Mouse (Mus musculus) heart, postnatal 0 days (tissue): ENCODE data around the gene Fat1. TPM values are rescaled to one million over a fixed set of nuclear protein-coding genes. Genes with fewer than 3 reads are reported as not detected.

Experiments
- ATAC-seq: fragments of 200-750 bp; cut with Nextera tagmentation; 2 replicates; pipeline ENCODE4 v1.8.0; 2017; ENCODE audit warnings: low read depth, moderate number of reproducible peaks, moderate library complexity; ENCODE audit not compliant: insufficient read depth
- DNase-seq: peaks from one replicate; pipeline ENCODE4 v3.0.0-alpha.2; 2016; ENCODE audit warnings: low spot score
- H3K27ac ChIP-seq: fragments of 300-500 bp; sonication (generic); 2 replicates; pipeline ENCODE4 v1.5.1; 2014; ENCODE audit warnings: low read depth, mild to moderate bottlenecking
- H3K27me3 ChIP-seq: fragments of 300-500 bp; sonication (generic); 2 replicates; pipeline ENCODE4 v1.6.1; 2014; ENCODE audit warnings: low read length, mixed read lengths; ENCODE audit not compliant: control insufficient read depth, insufficient read depth
- H3K36me3 ChIP-seq: fragments of 300-500 bp; sonication (generic); replicated peaks from 2 replicates; pipeline ENCODE4 v1.6.1; 2014; ENCODE audit warnings: low read length, mixed read lengths; ENCODE audit not compliant: control insufficient read depth, insufficient read depth
- H3K4me1 ChIP-seq: fragments of 300-500 bp; sonication (generic); 2 replicates; pipeline ENCODE4 v1.6.1; 2014; ENCODE audit warnings: antibody characterized with exemption; ENCODE audit not compliant: control insufficient read depth, insufficient read depth
- H3K4me2 ChIP-seq: fragments of 300-500 bp; sonication (generic); 2 replicates; pipeline ENCODE4 v1.6.1; 2014; ENCODE audit warnings: low read depth, mild to moderate bottlenecking, low read length, moderate library complexity
- H3K4me3 ChIP-seq: fragments of 300-500 bp; sonication (generic); 2 replicates; pipeline ENCODE4 v1.5.1; 2014; ENCODE audit warnings: low read depth, low read length
- H3K9ac ChIP-seq: fragments of 300-500 bp; sonication (generic); replicated peaks from 2 replicates; pipeline ENCODE4 v1.6.1; 2014; ENCODE audit warnings: low read depth, low read length, mixed read lengths
- H3K9me3 ChIP-seq: fragments of 300-500 bp; sonication (generic); replicated peaks from 2 replicates; pipeline ENCODE4 v1.6.1; 2016; ENCODE audit warnings: low read length; ENCODE audit not compliant: control insufficient read depth
- CTCF ChIP-seq: IDR thresholded peaks from 2 replicates; pipeline ENCODE4 v1.5.1; 2016; ENCODE audit warnings: antibody characterized with exemption, control low read depth, low read depth
- EP300 ChIP-seq: IDR thresholded peaks from 2 replicates; pipeline ENCODE4 v1.6.1; 2016; ENCODE audit warnings: antibody characterized with exemption, low read depth
- WGBS: fragments of 180-500 bp; shearing (Covaris S2); extraction: QIAGEN DNeasy Blood & Tissue Kit; methylation state at CpG from one replicate; pipeline ENCODE4 v1.1.7; 2014; 5-methylcytosine and 5-hydroxymethylcytosine counted together
- polyA plus RNA-seq: library from polyadenylated mRNA; unstranded; fragments of >200 nt; fragmentation: Nextera tagmentation; extraction: Ambion mirVana; gene quantifications from 2 replicates; pipeline ENCODE4 v1.2.1, GENCODE M21; 2015
- total RNA-seq: library from RNA; depleted of rRNA; stranded (reverse); fragments of >200 nt; gene quantifications from 2 replicates; pipeline ENCODE4 v1.2.3, GENCODE M21; 2014; ENCODE audit warnings: low replicate concordance

Gene Fat1
- total and polyA plus RNA-seq, 2 experiments from 2014 or later, result 5.1 to 42.8 TPM

DNA sequence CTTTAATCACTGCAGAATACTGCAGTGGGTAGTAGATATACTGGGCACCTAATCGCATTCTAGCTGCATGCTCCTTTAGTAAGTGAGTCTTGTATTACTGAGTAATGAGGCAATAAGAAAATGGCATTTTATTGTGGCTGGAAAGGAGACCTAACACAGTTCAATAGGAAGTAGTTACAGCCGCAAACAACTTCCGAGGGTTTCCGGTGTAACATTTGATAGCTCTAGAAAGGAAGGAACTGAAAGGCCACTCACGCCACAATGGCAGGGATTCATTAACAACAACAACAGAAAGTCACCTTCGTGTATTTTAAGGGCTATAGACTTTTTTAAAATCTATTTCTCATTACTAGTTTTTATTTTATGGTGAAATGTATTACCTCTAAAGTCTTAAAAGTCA is 62.6 kb downstream of the Fat1 start:
- Histone ChIP-seq H3K4me1 (peaks cover 36% of the 10 kb centered on the region), H3K36me3 (no peaks in the 10 kb centered on the region), H3K4me3 (peak overlapping the region; percentile 47), H3K4me2 (peak overlapping the region; percentile 62), H3K9me3 (no peaks in the 10 kb centered on the region), H3K27ac (peak overlapping the region; percentile 92), H3K27me3 (no peaks in the 10 kb centered on the region), H3K9ac (peak overlapping the region; percentile 52)
- TF ChIP-seq EP300 (no peak), CTCF (no peak)
- DNase-seq (no peak), ATAC-seq (no peak)
- 20% methylated on average over 6 of the region's 6 CpGs for WGBS

DNA sequence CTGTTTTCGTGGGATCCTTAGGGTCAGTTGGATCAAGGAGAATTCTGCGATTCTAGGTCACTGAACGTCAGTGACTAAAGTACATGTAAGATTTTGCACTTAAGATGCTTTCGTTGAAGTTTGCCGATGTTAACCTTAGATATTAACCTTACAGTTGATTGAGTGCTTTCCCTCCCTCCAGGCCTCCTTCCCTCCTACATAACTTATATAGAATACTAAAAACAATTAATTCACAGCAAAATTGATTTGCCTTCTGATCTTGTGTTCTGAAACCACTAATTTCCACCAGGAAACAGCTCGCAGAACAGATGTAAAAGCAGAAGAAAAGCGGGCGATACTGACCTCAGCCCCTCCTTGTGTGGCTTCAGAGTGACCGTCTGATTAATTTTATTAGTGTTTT is 63.0 kb downstream of the Fat1 start:
- Histone ChIP-seq H3K4me2 (peak overlapping the region; percentile 62), H3K27me3 (no peaks in the 10 kb centered on the region), H3K36me3 (no peaks in the 10 kb centered on the region), H3K9me3 (no peaks in the 10 kb centered on the region), H3K9ac (peak overlapping the region; percentile 52), H3K27ac (peak overlapping the region; percentile 92), H3K4me1 (peaks cover 36% of the 10 kb centered on the region), H3K4me3 (peak overlapping the region; percentile 47)
- ATAC-seq (no peak), DNase-seq (no peak)
- 18% methylated on average over 9 of the region's 9 CpGs for WGBS
- TF ChIP-seq CTCF (no peak), EP300 (peak; percentile 41; the same call in 1 of the 2 replicates)

DNA sequence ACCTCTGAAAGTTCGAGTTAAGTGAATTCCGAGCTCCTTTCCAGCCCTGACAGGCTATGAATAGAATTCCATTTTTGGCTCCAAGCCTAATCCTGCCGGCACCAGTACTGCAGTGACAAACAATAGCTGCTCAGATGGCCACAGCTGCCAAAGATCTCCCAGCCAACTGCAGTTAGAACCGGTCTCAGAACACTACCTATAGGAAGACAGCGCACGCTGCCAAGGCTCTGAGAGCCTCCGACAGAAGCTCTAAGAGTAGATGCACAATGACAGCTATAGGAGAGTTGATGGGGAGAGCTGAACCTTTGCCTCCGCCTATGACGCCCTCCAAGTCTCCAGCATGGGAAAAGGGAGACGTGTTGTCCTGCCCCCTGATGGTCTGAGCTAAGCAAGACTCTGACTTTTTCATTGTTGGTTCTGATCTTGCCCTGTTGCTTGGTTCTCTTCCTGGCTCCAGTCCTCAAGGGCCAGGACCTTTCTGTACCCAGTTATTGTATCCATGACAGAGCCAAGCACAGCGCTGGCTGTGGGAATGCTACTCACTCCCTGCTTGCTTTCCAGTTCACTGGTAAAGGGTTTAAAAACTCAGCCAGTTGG is 63.5 kb downstream of the Fat1 start:
- Histone ChIP-seq H3K27me3 (no peaks in the 10 kb centered on the region), H3K27ac (peak overlapping the region; percentile 92), H3K4me1 (peaks cover 41% of the 10 kb centered on the region), H3K9ac (peak overlapping the region; percentile 52), H3K9me3 (no peaks in the 10 kb centered on the region), H3K36me3 (no peaks in the 10 kb centered on the region), H3K4me2 (peak overlapping the region; percentile 62), H3K4me3 (peak overlapping the region; percentile 47)
- DNase-seq (peak; percentile 93), ATAC-seq (peak; percentile 93)
- TF ChIP-seq EP300 (0 out of 2 replicates have a peak, but pooled peaks have one; percentile 28), CTCF (peak; percentile 60)
- 6% methylated on average over 11 of the region's 11 CpGs for WGBS

DNA sequence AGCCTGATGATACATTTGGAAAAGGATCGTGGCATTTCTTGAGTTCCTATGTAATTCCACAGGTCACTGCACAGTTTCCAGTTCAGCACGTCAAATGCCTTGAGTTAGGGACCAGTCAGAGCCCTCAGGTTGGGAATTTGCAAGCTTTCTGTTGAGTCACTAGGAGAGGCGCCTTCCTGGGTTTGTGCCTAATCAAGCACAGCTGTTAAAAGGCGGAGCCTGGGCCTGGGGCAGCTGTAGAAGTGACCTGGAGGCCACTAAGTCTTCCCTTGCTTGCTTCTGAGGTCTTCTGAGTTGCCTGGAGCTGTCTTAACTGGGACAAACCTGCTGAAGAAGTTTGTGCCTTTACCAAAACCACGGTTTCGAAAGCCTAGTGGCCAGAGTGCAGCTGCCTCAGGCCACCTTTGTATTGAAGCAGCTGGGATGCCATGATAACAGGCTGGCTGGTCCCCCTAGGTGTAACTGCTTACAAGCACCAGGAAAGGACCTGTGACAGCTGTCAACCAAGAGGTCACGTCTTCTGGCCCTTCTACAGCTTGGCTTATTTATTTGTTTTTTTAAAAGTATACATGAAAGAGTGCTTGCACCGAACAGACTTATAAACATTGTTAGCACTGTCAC is 66.4 kb downstream of the Fat1 start:
- Histone ChIP-seq H3K9me3 (no peaks in the 10 kb centered on the region), H3K36me3 (no peaks in the 10 kb centered on the region), H3K27ac (peak overlapping the region; percentile 44; the same call in 1 of the 2 replicates), H3K4me2 (no peak overlapping the region), H3K4me3 (no peak overlapping the region), H3K4me1 (peaks cover 44% of the 10 kb centered on the region), H3K9ac (no peak overlapping the region), H3K27me3 (no peaks in the 10 kb centered on the region)
- 55% methylated on average over 8 of the region's 8 CpGs for WGBS
- TF ChIP-seq EP300 (no peak), CTCF (no peak)
- no peak for ATAC-seq
- DNase-seq, result no peak

DNA sequence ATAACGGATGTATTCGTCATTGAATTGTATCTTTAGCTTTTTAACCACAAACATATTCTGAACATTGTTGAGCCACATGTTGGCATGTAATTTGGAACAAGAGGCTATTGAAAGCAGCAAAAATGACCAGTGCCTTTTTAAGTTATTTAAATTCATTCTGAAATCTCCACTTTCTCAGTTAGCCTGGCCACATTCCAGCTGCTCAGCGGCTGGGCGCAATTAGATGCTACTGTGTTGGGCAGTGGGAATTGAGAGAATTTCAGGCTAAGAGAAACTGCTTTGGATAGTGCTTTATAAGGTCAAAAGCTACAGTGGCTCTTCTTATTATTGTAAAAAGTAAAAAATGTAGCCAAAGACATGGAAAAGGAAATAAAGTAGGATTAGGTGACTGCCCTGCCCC is 67.4 kb downstream of the Fat1 start:
- Histone ChIP-seq H3K36me3 (no peaks in the 10 kb centered on the region), H3K4me3 (no peak overlapping the region), H3K27ac (no peak overlapping the region), H3K9me3 (no peaks in the 10 kb centered on the region), H3K4me2 (no peak overlapping the region), H3K4me1 (peaks cover 38% of the 10 kb centered on the region), H3K9ac (no peak overlapping the region), H3K27me3 (no peaks in the 10 kb centered on the region)
- WGBS, result 67% methylated on average over 4 of the region's 4 CpGs
- TF ChIP-seq EP300 (no peak), CTCF (no peak)
- DNase-seq (no peak), ATAC-seq (no peak)

DNA sequence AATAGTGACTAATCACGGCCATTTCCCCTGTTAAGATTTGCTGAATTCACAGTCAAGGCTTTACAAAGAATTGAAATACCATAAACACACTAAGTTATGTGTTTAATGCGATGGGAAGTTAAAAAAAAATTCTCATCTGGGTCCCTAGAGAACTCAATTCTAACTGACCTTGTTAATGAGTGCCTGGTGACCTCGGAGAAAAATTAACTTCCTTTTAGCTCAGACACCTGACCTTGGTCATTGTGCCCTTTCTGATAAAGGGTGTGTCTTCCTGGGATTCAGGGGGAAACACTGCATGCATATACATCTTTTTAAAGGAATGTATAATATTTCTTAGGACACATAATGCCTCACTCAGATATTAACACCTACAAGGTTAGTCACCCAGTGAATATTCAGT is 68.8 kb downstream of the Fat1 start:
- WGBS, result 39% methylated on average over 3 of the region's 3 CpGs
- no peak overlapping the region for H3K4me2 ChIP-seq
- H3K27ac ChIP-seq, result 0 out of 2 replicates have a peak overlapping the region, but pooled peaks have one; percentile 43
- no peaks in the 10 kb centered on the region for H3K36me3 ChIP-seq
- no peak overlapping the region for H3K4me3 ChIP-seq
- no peaks in the 10 kb centered on the region for H3K27me3 ChIP-seq
- H3K9me3 ChIP-seq, result no peaks in the 10 kb centered on the region
- DNase-seq (no peak), ATAC-seq (no peak)
- TF ChIP-seq CTCF (no peak), EP300 (no peak)
- H3K9ac ChIP-seq, result no peak overlapping the region
- peaks cover 32% of the 10 kb centered on the region for H3K4me1 ChIP-seq
